Mouse (Mus musculus) MEL (cell line): ENCODE results near the gene Brf1. TPM values are rescaled to one million over a fixed set of nuclear protein-coding genes. Genes with fewer than 3 reads are reported as not detected.
A peak's percentile ranks its signal among the peaks of the same experiment; 100 is the strongest.

Experiments used
- DNase-seq: peaks from one replicate; pipeline ENCODE4 v3.0.0; 2011; ENCODE audit warnings: low read depth, low spot score
- H3K27ac ChIP-seq: 2 replicates; pipeline ENCODE4 v1.5.1; 2012; ENCODE audit warnings: low read depth, mild to moderate bottlenecking, control low read depth, low read length, moderate library complexity; ENCODE audit not compliant: control insufficient read depth
- H3K27me3 ChIP-seq, 2 experiments: fragments of 150-350 bp in 1 of 2; sonication (generic) in 1 of 2; 2 replicates each; pipeline ENCODE4 v1.6.1; 2012; ENCODE audit warnings: low read length in 2 of 2, mild to moderate bottlenecking in 2 of 2, improper control_type of control experiment in 1 of 2, moderate library complexity in 1 of 2; ENCODE audit not compliant: insufficient read depth in 2 of 2, control insufficient read depth in 1 of 2
- H3K36me3 ChIP-seq, 2 experiments: 2 replicates each; pipeline ENCODE4 v1.6.1; 2012 to 2014; ENCODE audit warnings: low read length in 2 of 2, improper control_type of control experiment in 1 of 2, inconsistent platforms in 1 of 2, mild to moderate bottlenecking in 1 of 2; ENCODE audit not compliant: insufficient read depth in 2 of 2, control insufficient read depth in 1 of 2
- H3K4me1 ChIP-seq, 2 experiments: fragments of 150-350 bp in 1 of 2; sonication (generic) in 1 of 2; 2 replicates each; pipeline ENCODE4 v1.6.1; 2012; ENCODE audit warnings: low read length in 2 of 2, improper control_type of control experiment in 1 of 2, mild to moderate bottlenecking in 1 of 2; ENCODE audit not compliant: insufficient read depth in 2 of 2, control insufficient read depth in 1 of 2
- H3K4me3 ChIP-seq, 2 experiments: fragments of 150-350 bp in 1 of 2; sonication (generic) in 1 of 2; 2 replicates each; pipeline ENCODE4 v1.5.1; 2012; ENCODE audit warnings: low read depth in 2 of 2, low read length in 2 of 2, mild to moderate bottlenecking in 2 of 2, moderate library complexity in 2 of 2, control low read depth in 1 of 2, improper control_type of control experiment in 1 of 2; ENCODE audit not compliant: control insufficient read depth in 1 of 2, insufficient read depth in 1 of 2
- H3K79me2 ChIP-seq: 2 replicates; pipeline ENCODE4 v1.6.1; 2012; ENCODE audit warnings: mild to moderate bottlenecking, low read length, moderate library complexity; ENCODE audit not compliant: control insufficient read depth, poor library complexity, insufficient read depth
- H3K9ac ChIP-seq: 2 replicates; pipeline ENCODE4 v1.6.1; 2012; ENCODE audit warnings: low read depth, mild to moderate bottlenecking, control low read depth, low read length, moderate library complexity; ENCODE audit not compliant: control insufficient read depth, poor library complexity, severe bottlenecking
- H3K9me3 ChIP-seq: fragments of 150-350 bp; sonication (generic); replicated peaks from 2 replicates; pipeline ENCODE4 v1.6.1; 2012; ENCODE audit warnings: mild to moderate bottlenecking, low read length, improper control_type of control experiment, moderate library complexity; ENCODE audit not compliant: insufficient read depth
- BHLHE40 ChIP-seq: IDR thresholded peaks from 2 replicates; pipeline ENCODE4 v1.6.1; 2012; ENCODE audit warnings: low read depth, mild to moderate bottlenecking, inconsistent platforms, low read length, improper control_type of control experiment, borderline replicate concordance
- CHD1 ChIP-seq: IDR thresholded peaks from 2 replicates; pipeline ENCODE4 v1.6.1; 2012; ENCODE audit warnings: low read depth, mild to moderate bottlenecking, inconsistent platforms, low read length, improper control_type of control experiment
- CHD2 ChIP-seq: IDR thresholded peaks from 2 replicates; pipeline ENCODE4 v1.6.1; 2011; ENCODE audit warnings: low read length, improper control_type of control experiment
- CTCF ChIP-seq, 3 experiments: IDR thresholded peaks in 2 of 3; conservative IDR thresholded peaks in 1 of 3; 2 replicates each; pipeline ENCODE4 v1.5.1; 2011 to 2012; ENCODE audit warnings: low read length in 3 of 3, low read depth in 2 of 3, mild to moderate bottlenecking in 2 of 3, improper control_type of control experiment in 1 of 3, inconsistent platforms in 1 of 3, mixed read lengths in 1 of 3, moderate library complexity in 1 of 3; ENCODE audit not compliant: control insufficient read depth in 1 of 3, insufficient read depth in 1 of 3, poor library complexity in 1 of 3, severe bottlenecking in 1 of 3
- E2F4 ChIP-seq: IDR thresholded peaks from 2 replicates; pipeline ENCODE4 v1.6.1; 2011; ENCODE audit warnings: low read depth, low read length, improper control_type of control experiment, borderline replicate concordance
- EP300 ChIP-seq, 2 experiments: IDR thresholded peaks; 2 replicates each; pipeline ENCODE4 v1.6.1; 2011; ENCODE audit warnings: improper control_type of control experiment in 2 of 2, low read length in 2 of 2, low read depth in 1 of 2, mild to moderate bottlenecking in 1 of 2
- ETS1 ChIP-seq: IDR thresholded peaks from 2 replicates; pipeline ENCODE4 v1.6.1; 2012; ENCODE audit warnings: low read depth, mild to moderate bottlenecking, inconsistent platforms, low read length, improper control_type of control experiment, moderate library complexity
- GABPA ChIP-seq: IDR thresholded peaks from 2 replicates; pipeline ENCODE4 v1.6.1; 2012; ENCODE audit warnings: low read depth, mild to moderate bottlenecking, inconsistent platforms, low read length, improper control_type of control experiment, moderate library complexity
- GATA1 ChIP-seq: IDR thresholded peaks from 2 replicates; pipeline ENCODE4 v1.6.1; 2011; ENCODE audit warnings: low read depth, low read length, improper control_type of control experiment
- HCFC1 ChIP-seq: IDR thresholded peaks from 2 replicates; pipeline ENCODE4 v1.6.1; 2012; ENCODE audit warnings: low read depth, mild to moderate bottlenecking, inconsistent platforms, low read length, improper control_type of control experiment, moderate library complexity
- JUND ChIP-seq: IDR thresholded peaks from 2 replicates; pipeline ENCODE4 v1.6.1; 2011; ENCODE audit warnings: low read depth, mild to moderate bottlenecking, improper control_type of control experiment, low read length
- KAT2A ChIP-seq: conservative IDR thresholded peaks from 2 replicates; pipeline ENCODE4 v1.6.1; 2012; ENCODE audit warnings: low read depth, low read length, improper control_type of control experiment, inconsistent platforms
- MAFK ChIP-seq: IDR thresholded peaks from 2 replicates; pipeline ENCODE4 v1.6.1; 2011; ENCODE audit warnings: low read depth, mild to moderate bottlenecking, low read length, improper control_type of control experiment, borderline replicate concordance
- MAZ ChIP-seq: IDR thresholded peaks from 2 replicates; pipeline ENCODE4 v1.6.1; 2012; ENCODE audit warnings: low read depth, mild to moderate bottlenecking, inconsistent platforms, low read length, improper control_type of control experiment
- MXI1 ChIP-seq: IDR thresholded peaks from 2 replicates; pipeline ENCODE4 v1.6.1; 2011; ENCODE audit warnings: mild to moderate bottlenecking, low read depth, low read length, improper control_type of control experiment
- MYB ChIP-seq: IDR thresholded peaks from 2 replicates; pipeline ENCODE4 v1.6.1; 2011; ENCODE audit warnings: mild to moderate bottlenecking, low read depth, low read length, improper control_type of control experiment
- MYC ChIP-seq: IDR thresholded peaks from 2 replicates; pipeline ENCODE4 v1.6.1; 2011; ENCODE audit warnings: low read depth, mild to moderate bottlenecking, low read length, improper control_type of control experiment, moderate library complexity
- POLR2A ChIP-seq, 2 experiments: IDR thresholded peaks; 2 replicates each; pipeline ENCODE4 v1.6.1; 2011 to 2012; ENCODE audit warnings: low read length in 2 of 2, mild to moderate bottlenecking in 2 of 2, control low read depth in 1 of 2, improper control_type of control experiment in 1 of 2, low read depth in 1 of 2, moderate library complexity in 1 of 2; ENCODE audit not compliant: control insufficient read depth in 1 of 2, insufficient read depth in 1 of 2, poor library complexity in 1 of 2
- POLR2AphosphoS2 ChIP-seq: IDR thresholded peaks from 2 replicates; pipeline ENCODE4 v1.6.1; 2011; ENCODE audit warnings: low read length, improper control_type of control experiment
- RAD21 ChIP-seq: IDR thresholded peaks from 2 replicates; pipeline ENCODE4 v1.6.1; 2011; ENCODE audit warnings: mild to moderate bottlenecking, low read depth, low read length, improper control_type of control experiment
- RCOR1 ChIP-seq: IDR thresholded peaks from 2 replicates; pipeline ENCODE4 v1.6.1; 2012; ENCODE audit warnings: low read depth, mild to moderate bottlenecking, inconsistent platforms, low read length, improper control_type of control experiment
- SIN3A ChIP-seq: IDR thresholded peaks from 2 replicates; pipeline ENCODE4 v1.6.1; 2012; ENCODE audit warnings: low read length, improper control_type of control experiment, inconsistent platforms
- SMC3 ChIP-seq: IDR thresholded peaks from 2 replicates; pipeline ENCODE4 v1.6.1; 2011; ENCODE audit warnings: low read depth, low read length, improper control_type of control experiment
- TAL1 ChIP-seq: IDR thresholded peaks from 2 replicates; pipeline ENCODE4 v1.6.1; 2012; ENCODE audit warnings: mild to moderate bottlenecking, inconsistent platforms, low read length, moderate library complexity, mixed read lengths
- TBP ChIP-seq: IDR thresholded peaks from 2 replicates; pipeline ENCODE4 v1.8.0; 2011; ENCODE audit warnings: low read depth, low read length, improper control_type of control experiment
- TCF12 ChIP-seq: IDR thresholded peaks from 2 replicates; pipeline ENCODE4 v1.6.1; 2014; ENCODE audit warnings: low read depth, mild to moderate bottlenecking, inconsistent platforms, low read length, improper control_type of control experiment, moderate library complexity
- UBTF ChIP-seq: IDR thresholded peaks from 2 replicates; pipeline ENCODE4 v1.6.1; 2012; ENCODE audit warnings: low read depth, mild to moderate bottlenecking, inconsistent platforms, low read length, improper control_type of control experiment, moderate library complexity, borderline replicate concordance; ENCODE audit not compliant: insufficient read depth
- USF1 ChIP-seq: IDR thresholded peaks from 2 replicates; pipeline ENCODE4 v1.6.1; 2014; ENCODE audit warnings: low read depth, mild to moderate bottlenecking, inconsistent platforms, low read length, improper control_type of control experiment, moderate library complexity
- USF2 ChIP-seq, 2 experiments: IDR thresholded peaks; 2 replicates each; pipeline ENCODE4 v1.6.1; 2011 to 2012; ENCODE audit warnings: improper control_type of control experiment in 2 of 2, low read length in 2 of 2, borderline replicate concordance in 1 of 2, inconsistent platforms in 1 of 2, low read depth in 1 of 2, mild to moderate bottlenecking in 1 of 2; ENCODE audit not compliant: insufficient read depth in 1 of 2
- ZKSCAN1 ChIP-seq: IDR thresholded peaks from 2 replicates; pipeline ENCODE4 v1.6.1; 2012; ENCODE audit warnings: low read depth, mild to moderate bottlenecking, inconsistent platforms, low read length, improper control_type of control experiment, moderate library complexity
- ZMIZ1 ChIP-seq: IDR thresholded peaks from 2 replicates; pipeline ENCODE4 v1.6.1; 2012; ENCODE audit warnings: low read depth, mild to moderate bottlenecking, inconsistent platforms, low read length, improper control_type of control experiment, moderate library complexity
- ZNF384 ChIP-seq: IDR thresholded peaks from 2 replicates; pipeline ENCODE4 v1.6.1; 2012; ENCODE audit warnings: low read depth, mild to moderate bottlenecking, inconsistent platforms, low read length, improper control_type of control experiment
- polyA plus RNA-seq, 2 experiments: library from polyadenylated mRNA; stranded (reverse) in 1 of 2; unstranded in 1 of 2; fragments of >175 nt in 1 of 2; fragments of >200 nt in 1 of 2; gene quantifications; 2 replicates each; pipeline versions ENCODE4 v1.2.1 to v1.2.4; 2012; ENCODE audit warnings: low replicate concordance in 2 of 2, low read depth in 1 of 2; ENCODE audit not compliant: insufficient read length in 2 of 2, insufficient read depth in 1 of 2, missing spikeins in 1 of 2
- total RNA-seq: library from RNA; depleted of rRNA; stranded (reverse); fragments of 300-350 nt; gene quantifications from 2 replicates; pipeline ENCODE4 v1.2.3, GENCODE M21; 2012

Gene Brf1
- total and polyA plus RNA-seq, 3 experiments, result 105 to 159 TPM; not detected in 1

- H3K79me2 ChIP-seq, result peaks cover 14% of the 10 kb centered on the region
These were observed 3.5 kb upstream of the Brf1 start for GRCm38 (mm10) chr12:113004011-113004410.

DNA sequence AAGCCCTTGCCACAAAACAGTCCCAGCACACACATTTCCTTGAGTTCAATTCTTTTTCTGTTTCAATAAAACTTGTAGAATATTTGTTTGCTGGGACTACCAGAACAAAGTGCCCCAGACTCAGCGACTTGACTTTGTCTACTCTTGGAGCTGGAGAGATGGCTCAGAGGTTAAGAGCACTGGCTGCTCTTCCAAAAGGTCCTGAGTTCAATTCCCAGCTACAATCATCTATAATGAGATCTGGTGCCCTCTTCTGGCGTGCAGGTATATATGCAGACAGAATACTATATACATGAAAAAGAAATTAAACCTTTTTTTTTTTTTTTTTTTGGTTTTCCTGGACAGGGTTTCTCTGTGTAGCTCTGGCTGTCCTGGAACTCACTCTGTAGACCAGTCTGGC lies 2.2 kb upstream of the Brf1 start:
- Histone ChIP-seq H3K4me3 (no peak overlapping the region), H3K79me2 (peaks cover 27% of the 10 kb centered on the region), H3K9me3 (no peaks in the 10 kb centered on the region), H3K4me1 (peaks cover 13 to 21% of the 10 kb centered on the region in 2 experiments), H3K27ac (no peak overlapping the region), H3K9ac (no peak overlapping the region), H3K27me3 (peaks cover 0 to 1% of the 10 kb centered on the region in 2 experiments; a peak in 1 of 4 replicates), H3K36me3 (peaks cover 3 to 16% of the 10 kb centered on the region in 2 experiments)
- peak; percentile 74 for DNase-seq
- TF ChIP-seq USF2 (IDR thresholded peaks at IDR 0.05; ENCODE audit: borderline replicate concordance in 1 of 2, insufficient read depth in 1 of 2, low read depth in 1 of 2, low read length in 2 of 2) (no peak), SIN3A (no peak; the same call in 1 of the 2 replicates), USF1 (no peak), CHD2 (no peak), POLR2A (IDR thresholded peaks at IDR 0.05; ENCODE audit: control insufficient read depth in 1 of 2, insufficient read depth in 1 of 2, low read depth in 1 of 2, low read length in 2 of 2, poor library complexity in 1 of 2) (no peak), RCOR1 (0 out of 2 replicates have a peak, but pooled peaks have one; percentile 5), UBTF (no peak), BHLHE40 (no peak), ZKSCAN1 (no peak; the same call in 1 of the 2 replicates), EP300 (IDR thresholded peaks at IDR 0.05; ENCODE audit: low read depth in 1 of 2, low read length in 2 of 2) (no peak), POLR2AphosphoS2 (no peak), RAD21 (peak; percentile 69), TBP (peak; percentile 97), CHD1 (no peak), ZNF384 (peak; percentile 97), GABPA (no peak), MXI1 (no peak), ZMIZ1 (no peak), TAL1 (no peak), HCFC1 (no peak), MYB (no peak), TCF12 (no peak), MAFK (no peak), E2F4 (no peak), CTCF (IDR thresholded peaks at IDR 0.05 in 2 of 3, conservative IDR thresholded peaks at IDR 0.05 in 1 of 3; ENCODE audit: control insufficient read depth in 1 of 3, insufficient read depth in 1 of 3, low read depth in 2 of 3, low read length in 3 of 3, poor library complexity in 1 of 3, severe bottlenecking in 1 of 3) (peak in 2 of 3 experiments; percentile 71 to 78; a peak in 4 of 6 replicates), GATA1 (no peak), MYC (no peak), JUND (no peak), MAZ (no peak), ETS1 (no peak), KAT2A (no peak)

More at GRCm38 (mm10) chr12:113004011-113004410, 3.5 kb upstream of the Brf1 start:
- H3K9ac ChIP-seq, result no peak overlapping the region
- no peak overlapping the region for H3K27ac ChIP-seq
- H3K9me3 ChIP-seq, result no peaks in the 10 kb centered on the region
- H3K4me3 ChIP-seq, result no peak overlapping the region
- H3K27me3 ChIP-seq, result peaks cover 0 to 1% of the 10 kb centered on the region in 2 experiments; a peak in 1 of 4 replicates
- peaks cover 7 to 12% of the 10 kb centered on the region in 2 experiments for H3K4me1 ChIP-seq
- H3K36me3 ChIP-seq, result peaks cover 0 to 11% of the 10 kb centered on the region in 2 experiments; a peak in 2 of 4 replicates
- TF ChIP-seq USF2 (IDR thresholded peaks at IDR 0.05; ENCODE audit: borderline replicate concordance in 1 of 2, insufficient read depth in 1 of 2, low read depth in 1 of 2, low read length in 2 of 2) (no peak), CHD2 (no peak), ZNF384 (0 out of 2 replicates have a peak, but pooled peaks have one; percentile 6), TBP (no peak), SMC3 (no peak)
- TF ChIP-seq, all 39 proteins: peak for 1
- no peak for DNase-seq
